Mouse (Mus musculus): ENCODE measurements at regions not wholly inside any gene's neighbourhood (a gene's known extent, or its start where the extent isn't known, plus 50 kb on each side); places are given as distances from the start of the nearest gene placed in this dataset.

GRCm38 (mm10) chr2:144134575-144134958 is 101.7 kb downstream of the Banf2 start:
- no peak for TF ChIP-seq CTCF (conservative IDR thresholded peaks at IDR 0.05; ENCODE audit: low read length)
- no peak for TF ChIP-seq POU5F1 (IDR thresholded peaks at IDR 0.05; ENCODE audit: borderline replicate concordance, low read length)
